Mouse (Mus musculus): ENCODE measurements around the gene Gys2. TPM values are rescaled to one million over a fixed set of nuclear protein-coding genes. Genes with fewer than 3 reads are reported as not detected.

Gys2 gene
- polyA plus RNA-seq, 1 experiment = not detected

DNA sequence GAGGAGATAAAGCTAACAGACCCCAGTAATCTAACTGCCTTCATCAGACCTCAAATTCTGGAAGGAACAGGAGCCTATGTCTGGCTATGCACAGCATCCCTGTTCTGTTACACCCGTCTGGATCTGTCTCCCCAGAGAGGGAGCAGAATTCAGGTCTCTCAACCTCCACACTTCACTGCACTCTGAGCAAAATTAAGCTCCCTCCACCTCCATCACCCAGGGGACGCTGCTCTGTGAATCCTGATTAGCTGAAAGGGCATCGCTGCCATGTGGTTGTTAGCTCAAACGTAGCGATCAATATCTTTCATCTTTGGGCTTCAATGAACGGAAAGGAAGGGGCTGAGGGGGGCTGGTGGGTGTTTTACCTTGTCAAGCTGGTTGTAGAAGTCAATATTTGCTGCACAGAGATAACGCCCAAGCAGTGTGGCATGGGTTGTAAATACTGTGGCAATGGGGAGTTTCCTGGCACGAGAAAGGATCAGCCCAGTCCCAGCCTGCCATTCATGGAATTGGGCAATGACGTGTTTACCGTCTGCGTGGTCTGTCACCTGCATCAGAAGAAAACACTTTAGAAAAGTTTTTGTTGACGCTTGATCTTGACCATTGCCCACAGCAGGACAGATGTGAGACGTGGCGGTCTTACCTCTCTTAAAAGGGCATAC lies 13.8 kb downstream of the Gys2 start:
- H3K27ac ChIP-seq (ENCODE audit: insufficient read depth, low read depth, low read length) = no peak overlapping the region
- TF ChIP-seq POLR2A (IDR thresholded peaks at IDR 0.05; ENCODE audit: borderline replicate concordance, low read depth, low read length) = no peak
- TF ChIP-seq CTCF (IDR thresholded peaks at IDR 0.05; ENCODE audit: low read depth, low read length) = no peak
- H3K4me1 ChIP-seq (ENCODE audit: control insufficient read depth, insufficient read depth, low read length) = no peaks in the 10 kb centered on the region
- H3K4me3 ChIP-seq (ENCODE audit: insufficient read depth, low read length) = no peak overlapping the region

GRCm38 (mm10) chr6:142458010-142458409 lies 14.9 kb downstream of the Gys2 start:
- TF ChIP-seq CTCF (IDR thresholded peaks at IDR 0.05; ENCODE audit: low read depth, low read length) (no peak), POLR2A (IDR thresholded peaks at IDR 0.05; ENCODE audit: borderline replicate concordance, low read depth, low read length) (no peak)

GRCm38 (mm10) chr6:142455314-142455996 lies 17.5 kb downstream of the Gys2 start:
- no peak overlapping the region for H3K27ac ChIP-seq (ENCODE audit: insufficient read depth, low read depth, low read length)
- no peaks in the 10 kb centered on the region for H3K4me1 ChIP-seq (ENCODE audit: control insufficient read depth, insufficient read depth, low read length)
- TF ChIP-seq CTCF (IDR thresholded peaks at IDR 0.05; ENCODE audit: low read depth, low read length) (no peak), POLR2A (IDR thresholded peaks at IDR 0.05; ENCODE audit: borderline replicate concordance, low read depth, low read length) (no peak)
- no peak overlapping the region for H3K4me3 ChIP-seq (ENCODE audit: insufficient read depth, low read length)

More at GRCm38 (mm10) chr6:142458010-142458409, 14.9 kb downstream of the Gys2 start:
- Histone ChIP-seq H3K4me3 (ENCODE audit: insufficient read depth, low read length) (no peak overlapping the region), H3K4me1 (ENCODE audit: control insufficient read depth, insufficient read depth, low read length) (no peaks in the 10 kb centered on the region), H3K27ac (ENCODE audit: insufficient read depth, low read depth, low read length) (no peak overlapping the region)

GRCm38 (mm10) chr6:142453311-142453710 lies 19.6 kb downstream of the Gys2 start:
- Histone ChIP-seq H3K27ac (ENCODE audit: insufficient read depth, low read depth, low read length) (no peak overlapping the region), H3K4me3 (ENCODE audit: insufficient read depth, low read length) (no peak overlapping the region), H3K4me1 (ENCODE audit: control insufficient read depth, insufficient read depth, low read length) (no peaks in the 10 kb centered on the region)
- TF ChIP-seq CTCF (IDR thresholded peaks at IDR 0.05; ENCODE audit: low read depth, low read length) (no peak), POLR2A (IDR thresholded peaks at IDR 0.05; ENCODE audit: borderline replicate concordance, low read depth, low read length) (no peak)

- H3K4me3 ChIP-seq (ENCODE audit: insufficient read depth, low read length) = no peak overlapping the region
These were observed 21.5 kb downstream of the Gys2 start for GRCm38 (mm10) chr6:142451381-142451780.

GRCm38 (mm10) chr6:142429072-142429471 lies 43.8 kb downstream of the Gys2 start:
- TF ChIP-seq POLR2A (IDR thresholded peaks at IDR 0.05; ENCODE audit: borderline replicate concordance, low read depth, low read length) (no peak), CTCF (IDR thresholded peaks at IDR 0.05; ENCODE audit: low read depth, low read length) (no peak)

More at GRCm38 (mm10) chr6:142451381-142451780, 21.5 kb downstream of the Gys2 start:
- TF ChIP-seq CTCF (IDR thresholded peaks at IDR 0.05; ENCODE audit: low read depth, low read length) (no peak), POLR2A (IDR thresholded peaks at IDR 0.05; ENCODE audit: borderline replicate concordance, low read depth, low read length) (no peak)
- H3K4me1 ChIP-seq (ENCODE audit: control insufficient read depth, insufficient read depth, low read length) = no peaks in the 10 kb centered on the region
- H3K27ac ChIP-seq (ENCODE audit: insufficient read depth, low read depth, low read length) = no peak overlapping the region

GRCm38 (mm10) chr6:142424976-142425375 lies 47.9 kb downstream of the Gys2 start:
- peaks cover 6% of the 10 kb centered on the region for H3K4me1 ChIP-seq (ENCODE audit: control insufficient read depth, insufficient read depth, low read length)
- H3K27ac ChIP-seq (ENCODE audit: insufficient read depth, low read depth, low read length) = no peak overlapping the region
- no peak overlapping the region for H3K4me3 ChIP-seq (ENCODE audit: insufficient read depth, low read length)
- TF ChIP-seq CTCF (IDR thresholded peaks at IDR 0.05; ENCODE audit: low read depth, low read length) (no peak), POLR2A (IDR thresholded peaks at IDR 0.05; ENCODE audit: borderline replicate concordance, low read depth, low read length) (no peak)

More at GRCm38 (mm10) chr6:142429072-142429471, 43.8 kb downstream of the Gys2 start:
- Histone ChIP-seq H3K27ac (ENCODE audit: insufficient read depth, low read depth, low read length) (no peak overlapping the region), H3K4me1 (ENCODE audit: control insufficient read depth, insufficient read depth, low read length) (peaks cover 6% of the 10 kb centered on the region), H3K4me3 (ENCODE audit: insufficient read depth, low read length) (no peak overlapping the region)

GRCm38 (mm10) chr6:142414597-142414996 lies 58.3 kb downstream of the Gys2 start:
- Histone ChIP-seq H3K4me1 (ENCODE audit: control insufficient read depth, insufficient read depth, low read length) (peaks cover 9% of the 10 kb centered on the region), H3K4me3 (ENCODE audit: insufficient read depth, low read length) (0 out of 2 replicates have a peak overlapping the region, but pooled peaks have one; percentile 11), H3K27ac (ENCODE audit: insufficient read depth, low read depth, low read length) (no peak overlapping the region)
- TF ChIP-seq CTCF (IDR thresholded peaks at IDR 0.05; ENCODE audit: low read depth, low read length) (no peak), POLR2A (IDR thresholded peaks at IDR 0.05; ENCODE audit: borderline replicate concordance, low read depth, low read length) (no peak)

GRCm38 (mm10) chr6:142413845-142414244 lies 59.1 kb downstream of the Gys2 start:
- H3K27ac ChIP-seq (ENCODE audit: insufficient read depth, low read depth, low read length) = no peak overlapping the region
- no peak for TF ChIP-seq POLR2A (IDR thresholded peaks at IDR 0.05; ENCODE audit: borderline replicate concordance, low read depth, low read length)
- no peak overlapping the region for H3K4me3 ChIP-seq (ENCODE audit: insufficient read depth, low read length)
- H3K4me1 ChIP-seq (ENCODE audit: control insufficient read depth, insufficient read depth, low read length) = peaks cover 9% of the 10 kb centered on the region

GRCm38 (mm10) chr6:142412906-142413491 lies 59.9 kb downstream of the Gys2 start, which contains the start of gene Spx:
Spx (plus strand) TSS chr6:142413441.
- H3K4me1 ChIP-seq (ENCODE audit: control insufficient read depth, insufficient read depth, low read length) = peaks cover 9% of the 10 kb centered on the region
- no peak within 1 kb of the TSS for H3K4me3 ChIP-seq (ENCODE audit: insufficient read depth, low read length)
- no peak for TF ChIP-seq POLR2A (IDR thresholded peaks at IDR 0.05; ENCODE audit: borderline replicate concordance, low read depth, low read length)
- no peak for TF ChIP-seq CTCF (IDR thresholded peaks at IDR 0.05; ENCODE audit: low read depth, low read length)
- H3K27ac ChIP-seq (ENCODE audit: insufficient read depth, low read depth, low read length) = no peak within 1 kb of the TSS

All from bone marrow macrophage, adult 2 months (primary cell).